Mouse (Mus musculus) heart, adult 2 months (tissue): ENCODE results near the gene Ndufab1.

Source experiments
- CTCF ChIP-seq: fragments of 200-600 bp; IDR thresholded peaks from 2 replicates; pipeline ENCODE4 v1.8.1; 2022; ENCODE audit warnings: antibody characterized with exemption, mild to moderate bottlenecking, moderate library complexity
- EP300 ChIP-seq: fragments of 200-500 bp; IDR thresholded peaks from 2 replicates; pipeline ENCODE4 v1.6.1; 2011; ENCODE audit warnings: low read depth, low read length, control low read depth; ENCODE audit not compliant: insufficient read depth
- POLR2A ChIP-seq: fragments of 200-500 bp; IDR thresholded peaks from 2 replicates; pipeline ENCODE4 v1.6.1; 2011; ENCODE audit warnings: mild to moderate bottlenecking, low read depth, low read length, control low read depth; ENCODE audit not compliant: insufficient read depth

DNA sequence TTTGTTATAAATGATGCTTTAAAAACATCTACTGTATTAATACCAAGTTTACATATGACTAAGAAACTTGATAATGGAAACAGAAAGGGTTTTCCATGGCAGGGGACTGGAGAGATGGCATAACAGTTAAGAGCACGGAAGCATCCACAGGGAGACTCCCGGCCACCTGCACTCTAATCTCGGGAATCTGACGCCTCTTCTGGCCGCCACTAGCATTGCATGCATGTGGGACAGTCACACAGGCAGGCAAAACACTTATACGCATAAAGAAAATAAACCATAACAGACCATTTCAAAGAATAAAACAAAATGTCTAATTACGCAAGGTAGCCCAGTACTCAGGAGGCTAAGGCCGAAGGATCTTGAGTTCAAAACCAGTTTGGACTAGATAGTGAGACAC, 23.9 kb upstream of the Ndufab1 start:
- TF ChIP-seq POLR2A (no peak), CTCF (no peak), EP300 (no peak)
